Mouse (Mus musculus) CH12.LX (cell line): ENCODE data around the gene Dnaaf3. TPM values are rescaled to one million over a fixed set of nuclear protein-coding genes. Genes with fewer than 3 reads are reported as not detected.

Source experiments
- DNase-seq: peaks from one replicate; pipeline ENCODE4 v3.0.0-alpha.2; 2013; ENCODE audit errors: extremely low read depth
- H3K27ac ChIP-seq: 2 replicates; pipeline ENCODE4 v1.5.1; 2012; ENCODE audit warnings: low read depth, mild to moderate bottlenecking, control low read depth, moderate library complexity; ENCODE audit not compliant: insufficient read depth
- H3K27me3 ChIP-seq: replicated peaks from 2 replicates; pipeline ENCODE3; 2012; ENCODE audit warnings: inconsistent platforms
- H3K36me3 ChIP-seq, 2 experiments: replicated peaks in 1 of 2; 2 replicates each; pipeline versions ENCODE3 to v1.6.1; 2012; ENCODE audit warnings: inconsistent platforms in 1 of 2, low read length in 1 of 2, mild to moderate bottlenecking in 1 of 2, mixed read lengths in 1 of 2, moderate library complexity in 1 of 2; ENCODE audit not compliant: control insufficient read depth in 1 of 2, insufficient read depth in 1 of 2
- H3K4me1 ChIP-seq, 2 experiments: 2 replicates each; pipeline ENCODE4 v1.6.1; 2012; ENCODE audit warnings: inconsistent platforms in 1 of 2, moderate library complexity in 1 of 2; ENCODE audit not compliant: insufficient read depth in 2 of 2, control insufficient read depth in 1 of 2
- H3K4me2 ChIP-seq: 2 replicates; pipeline ENCODE4 v1.6.1; 2012; ENCODE audit warnings: low read depth, mild to moderate bottlenecking, control low read depth; ENCODE audit not compliant: poor library complexity, insufficient read depth, severe bottlenecking
- H3K4me3 ChIP-seq, 3 experiments: fragments of 150-350 bp in 1 of 3; sonication (generic) in 1 of 3; replicated peaks in 1 of 3; 2 replicates each; pipeline versions ENCODE3 to v1.5.1; 2011 to 2012; ENCODE audit warnings: low read depth in 2 of 3, low read length in 2 of 3, mild to moderate bottlenecking in 2 of 3, moderate library complexity in 2 of 3, control low read depth in 1 of 3, improper control_type of control experiment in 1 of 3, inconsistent platforms in 1 of 3, mixed read lengths in 1 of 3; ENCODE audit not compliant: poor library complexity in 1 of 3
- H3K79me2 ChIP-seq: replicated peaks from 2 replicates; pipeline ENCODE4 v1.6.1; 2012; ENCODE audit warnings: mild to moderate bottlenecking, moderate library complexity; ENCODE audit not compliant: control insufficient read depth, poor library complexity, insufficient read depth, severe bottlenecking; ENCODE audit errors: extremely low read depth
- H3K9ac ChIP-seq: 2 replicates; pipeline ENCODE4 v1.6.1; 2012; ENCODE audit warnings: low read depth, mild to moderate bottlenecking, control low read depth, moderate library complexity; ENCODE audit not compliant: insufficient read depth
- H3K9me3 ChIP-seq: replicated peaks from 2 replicates; pipeline ENCODE3; 2012; ENCODE audit warnings: low read length, inconsistent platforms, mixed read lengths
- BHLHE40 ChIP-seq: IDR thresholded peaks from 2 replicates; pipeline ENCODE4 v1.6.1; 2011; ENCODE audit warnings: mild to moderate bottlenecking, low read depth, low read length, improper control_type of control experiment
- CHD1 ChIP-seq: IDR thresholded peaks from 2 replicates; pipeline ENCODE4 v1.6.1; 2012; ENCODE audit warnings: low read depth, low read length, improper control_type of control experiment, inconsistent platforms
- CHD2 ChIP-seq: IDR thresholded peaks from 2 replicates; pipeline ENCODE4 v1.6.1; 2011; ENCODE audit warnings: low read length, improper control_type of control experiment
- CTCF ChIP-seq, 2 experiments: IDR thresholded peaks in 1 of 2; conservative IDR thresholded peaks in 1 of 2; 2 replicates each; pipeline ENCODE4 v1.5.1; 2011 to 2012; ENCODE audit warnings: low read depth in 2 of 2, low read length in 2 of 2, improper control_type of control experiment in 1 of 2, inconsistent platforms in 1 of 2, mild to moderate bottlenecking in 1 of 2, moderate library complexity in 1 of 2
- E2F4 ChIP-seq: IDR thresholded peaks from 2 replicates; pipeline ENCODE4 v1.6.1; 2011; ENCODE audit warnings: low read depth, low read length, improper control_type of control experiment; ENCODE audit not compliant: insufficient replicate concordance
- ETS1 ChIP-seq: conservative IDR thresholded peaks from 2 replicates; pipeline ENCODE4 v1.6.1; 2012; ENCODE audit warnings: low read depth, mild to moderate bottlenecking, inconsistent platforms, low read length, improper control_type of control experiment, moderate library complexity
- HCFC1 ChIP-seq: IDR thresholded peaks from 2 replicates; pipeline ENCODE4 v1.6.1; 2012; ENCODE audit warnings: low read depth, mild to moderate bottlenecking, inconsistent platforms, low read length, improper control_type of control experiment
- IRF4 ChIP-seq: IDR thresholded peaks from 2 replicates; pipeline ENCODE4 v1.6.1; 2014; ENCODE audit warnings: low read depth, mild to moderate bottlenecking, inconsistent platforms, low read length, improper control_type of control experiment
- JUND ChIP-seq: conservative IDR thresholded peaks from 2 replicates; pipeline ENCODE4 v1.6.1; 2011; ENCODE audit warnings: low read depth, low read length, improper control_type of control experiment
- KAT2A ChIP-seq: IDR thresholded peaks from 2 replicates; pipeline ENCODE4 v1.6.1; 2012; ENCODE audit warnings: low read length, improper control_type of control experiment, inconsistent platforms; ENCODE audit not compliant: insufficient replicate concordance
- MAFK ChIP-seq: IDR thresholded peaks from 2 replicates; pipeline ENCODE4 v1.6.1; 2011; ENCODE audit warnings: low read length, improper control_type of control experiment; ENCODE audit not compliant: insufficient replicate concordance
- MAZ ChIP-seq: IDR thresholded peaks from 2 replicates; pipeline ENCODE4 v1.6.1; 2012; ENCODE audit warnings: low read depth, mild to moderate bottlenecking, inconsistent platforms, low read length, improper control_type of control experiment, moderate library complexity
- MYC ChIP-seq: IDR thresholded peaks from 2 replicates; pipeline ENCODE4 v1.6.1; 2011; ENCODE audit warnings: low read depth, mild to moderate bottlenecking, improper control_type of control experiment, low read length
- NELFE ChIP-seq: IDR thresholded peaks from 2 replicates; pipeline ENCODE4 v1.6.1; 2011; ENCODE audit warnings: low read depth, low read length, improper control_type of control experiment
- PAX5 ChIP-seq: IDR thresholded peaks from 2 replicates; pipeline ENCODE4 v1.6.1; 2012; ENCODE audit warnings: low read length, inconsistent platforms, mixed read lengths
- POLR2AphosphoS2 ChIP-seq: IDR thresholded peaks from 2 replicates; pipeline ENCODE4 v1.6.1; 2011; ENCODE audit warnings: low read depth, low read length, improper control_type of control experiment
- SMC3 ChIP-seq: IDR thresholded peaks from 2 replicates; pipeline ENCODE4 v1.6.1; 2011; ENCODE audit warnings: low read depth, low read length, improper control_type of control experiment
- TBP ChIP-seq: conservative IDR thresholded peaks from 2 replicates; pipeline ENCODE4 v1.6.1; 2011; ENCODE audit warnings: low read depth, low read length, improper control_type of control experiment
- UBTF ChIP-seq: IDR thresholded peaks from 2 replicates; pipeline ENCODE4 v1.6.1; 2012; ENCODE audit warnings: low read depth, mild to moderate bottlenecking, inconsistent platforms, low read length, improper control_type of control experiment, moderate library complexity
- ZC3H11A ChIP-seq: IDR thresholded peaks from 2 replicates; pipeline ENCODE4 v1.6.1; 2012; ENCODE audit warnings: low read depth, mild to moderate bottlenecking, inconsistent platforms, low read length, improper control_type of control experiment
- ZNF384 ChIP-seq: IDR thresholded peaks from 2 replicates; pipeline ENCODE4 v1.6.1; 2012; ENCODE audit warnings: low read depth, low read length, improper control_type of control experiment, inconsistent platforms
- dilution Hi-C: fragments of 300-500 bp; cut with MboI; formaldehyde crosslinking; loops from 2 replicates; pipeline ENCODE4 v1.14.3; 2020; ENCODE audit warnings: low sequenced_read_pairs; ENCODE audit not compliant: extremely low pct_unique_long_range_greater_than_20kb, extremely low pct_ligation_motif_present
- in situ Hi-C: fragments of 300-500 bp; cut with MboI; formaldehyde crosslinking; loops from 3 replicates; pipeline ENCODE4 v1.14.3; 2019; ENCODE audit warnings: low sequenced_read_pairs, low pct_ligation_motif_present, low pct_unique_long_range_greater_than_20kb, mixed read lengths
- polyA plus RNA-seq: library from polyadenylated mRNA; unstranded; fragments of >175 nt; gene quantifications from 2 replicates; pipeline ENCODE4 v1.2.1, GENCODE M21; 2012; ENCODE audit warnings: low read depth; ENCODE audit not compliant: insufficient read length
- total RNA-seq, 2 experiments: library from RNA; depleted of rRNA; stranded (reverse); fragments of 300-350 nt in 1 of 2; fragments of >200 nt in 1 of 2; gene quantifications; 2 replicates each; pipeline ENCODE4 v1.2.3; 2012 to 2014

The Dnaaf3 gene
- total and polyA plus RNA-seq, 3 experiments, result 0.16 to 0.83 (median 0.59) TPM

GRCm38 (mm10) chr7:4498251-4498650 lies 34.0 kb downstream of the Dnaaf3 start:
- Histone ChIP-seq H3K36me3 (peaks cover 29 to 66% of the 10 kb centered on the region in 2 experiments), H3K27me3 (no peaks in the 10 kb centered on the region), H3K9me3 (no peaks in the 10 kb centered on the region), H3K4me2 (peak overlapping the region; percentile 32; the same call in 1 of the 2 replicates), H3K4me3 (no peak overlapping the region), H3K79me2 (peaks cover 63% of the 10 kb centered on the region), H3K4me1 (peaks cover 20 to 49% of the 10 kb centered on the region in 2 experiments), H3K9ac (peak overlapping the region; percentile 25; the same call in 1 of the 2 replicates), H3K27ac (no peak overlapping the region)
- DNase-seq, result peak; percentile 34
- no peak for TF ChIP-seq TBP
- no peak for TF ChIP-seq HCFC1
- no peak for TF ChIP-seq NELFE
- no peak for TF ChIP-seq PAX5
- peak; percentile 53 for TF ChIP-seq BHLHE40
- TF ChIP-seq ZC3H11A, result no peak
- TF ChIP-seq POLR2AphosphoS2, result no peak
- no peak for TF ChIP-seq UBTF
- dilution Hi-C loops, result no loop called here
- in situ Hi-C loops, result no loop called here

DNA sequence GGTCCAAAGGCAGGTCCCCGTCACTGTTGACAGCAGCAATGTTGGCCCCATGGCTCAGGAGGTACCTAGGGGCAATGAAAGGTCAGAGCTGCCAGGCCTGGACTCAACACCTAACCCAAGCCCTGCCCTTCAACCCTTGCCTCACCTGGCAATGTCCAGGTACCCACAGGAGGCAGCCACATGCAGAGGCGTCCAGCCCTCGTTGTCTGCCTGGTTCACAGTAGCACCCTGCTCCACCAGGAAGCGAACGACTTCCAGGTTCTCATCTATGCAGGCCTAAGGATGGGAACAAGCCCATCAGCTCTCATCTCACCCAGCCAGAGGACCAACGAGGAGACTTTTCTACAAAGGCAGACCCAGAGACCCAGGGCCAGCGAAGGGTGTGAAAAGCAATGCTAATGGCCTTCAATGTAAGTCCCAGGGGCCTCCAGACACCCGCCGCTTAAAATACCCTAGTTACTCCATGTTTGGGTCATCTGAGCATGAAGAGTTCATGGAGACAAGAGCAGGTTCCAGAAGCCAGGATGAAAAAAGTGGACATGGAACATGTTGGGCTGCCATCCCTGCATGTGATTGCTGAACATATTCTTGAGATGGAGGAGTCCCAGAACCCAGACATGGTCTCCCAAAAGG lies 34.9 kb downstream of the Dnaaf3 start:
- Histone ChIP-seq H3K27ac (no peak overlapping the region), H3K9ac (no peak overlapping the region), H3K27me3 (no peaks in the 10 kb centered on the region), H3K4me2 (no peak overlapping the region), H3K36me3 (peaks cover 38 to 74% of the 10 kb centered on the region in 2 experiments), H3K4me1 (peaks cover 20 to 40% of the 10 kb centered on the region in 2 experiments), H3K9me3 (no peaks in the 10 kb centered on the region), H3K79me2 (peaks cover 63% of the 10 kb centered on the region)
- dilution Hi-C loops (no loop called here), in situ Hi-C loops (no loop called here)
- no peak for DNase-seq
- TF ChIP-seq MAFK (no peak), CTCF (conservative IDR thresholded peaks at IDR 0.05 in 1 of 2, IDR thresholded peaks at IDR 0.05 in 1 of 2; ENCODE audit: low read depth in 2 of 2, low read length in 2 of 2) (no peak)
- TF ChIP-seq, all 38 proteins: peak for 0
- H3K4me3 ChIP-seq, result no peak overlapping the region

GRCm38 (mm10) chr7:4496468-4496867 lies 35.8 kb downstream of the Dnaaf3 start:
- no peak overlapping the region for H3K27ac ChIP-seq
- H3K4me2 ChIP-seq, result no peak overlapping the region
- peaks cover 47 to 84% of the 10 kb centered on the region in 2 experiments for H3K36me3 ChIP-seq
- in situ Hi-C loops (no loop called here), dilution Hi-C loops (no loop called here)
- H3K4me1 ChIP-seq, result peaks cover 20 to 40% of the 10 kb centered on the region in 2 experiments
- no peak overlapping the region for H3K4me3 ChIP-seq
- no peak overlapping the region for H3K9ac ChIP-seq
- H3K79me2 ChIP-seq, result peaks cover 63% of the 10 kb centered on the region
- no peaks in the 10 kb centered on the region for H3K9me3 ChIP-seq
- TF ChIP-seq CHD1, result no peak
- TF ChIP-seq MAZ, result no peak
- no peak for TF ChIP-seq ZNF384
- TF ChIP-seq NELFE, result no peak
- TF ChIP-seq PAX5, result no peak
- TF ChIP-seq ETS1, result no peak
- TF ChIP-seq BHLHE40, result no peak
- no peak for TF ChIP-seq CTCF (conservative IDR thresholded peaks at IDR 0.05 in 1 of 2, IDR thresholded peaks at IDR 0.05 in 1 of 2; ENCODE audit: low read depth in 2 of 2, low read length in 2 of 2)
- no peak for TF ChIP-seq KAT2A
- no peak for TF ChIP-seq CHD2
- no peak for TF ChIP-seq MYC
- no peak for TF ChIP-seq E2F4
- TF ChIP-seq SMC3, result no peak
- no peak for TF ChIP-seq JUND
- no peak for TF ChIP-seq MAFK
- TF ChIP-seq IRF4, result no peak
- H3K27me3 ChIP-seq, result no peaks in the 10 kb centered on the region
- no peak for DNase-seq
